Mouse (Mus musculus) CD4-positive helper T cell, adult 2 months (primary cell): ENCODE measurements around the gene Cntd1.
"Not testable (repeated sequence)": the region's sequence is repeated elsewhere in the genome, so short reads cannot be mapped to it uniquely, and the experiment has no call there.

Source experiments
- DNase-seq: peaks from one replicate; pipeline ENCODE4 v3.0.0-alpha.2; 2012; ENCODE audit warnings: low read depth, missing footprints, low spot score

Gene Cntd1

GRCm38 (mm10) chr11:101330371-101330924 is 51.6 kb downstream of the Cntd1 start, which contains the start of gene Aoc3:
TSS of gene Aoc3 (plus strand) at chr11:101330605.
- DNase-seq: no peak

GRCm38 (mm10) chr11:101330961-101331360 is 52.1 kb downstream of the Cntd1 start:
- not testable (repeated sequence) for DNase-seq

- no peak for DNase-seq
Observed at GRCm38 (mm10) chr11:101332537-101332936, 53.7 kb downstream of the Cntd1 start.

GRCm38 (mm10) chr11:101334023-101334422 is 55.2 kb downstream of the Cntd1 start:
- DNase-seq: no peak

- DNase-seq: no peak
Observed at GRCm38 (mm10) chr11:101334516-101334915, 55.7 kb downstream of the Cntd1 start.

- DNase-seq: no peak
Observed at GRCm38 (mm10) chr11:101335685-101336084, 56.9 kb downstream of the Cntd1 start.

- peak; percentile 8 for DNase-seq
Observed at GRCm38 (mm10) chr11:101338123-101338760, 59.4 kb downstream of the Cntd1 start.
